Mouse (Mus musculus) gonadal fat pad, adult 2 months (tissue): Measurements from ENCODE around the gene Sppl2c. TPM values are rescaled to one million over a fixed set of nuclear protein-coding genes. Genes with fewer than 3 reads are reported as not detected.

Experiments
- DNase-seq: peaks from one replicate; pipeline ENCODE4 v3.0.0-alpha.2; 2012; ENCODE audit warnings: low read depth
- polyA plus RNA-seq: library from polyadenylated mRNA; depleted of rRNA; stranded (reverse); fragments of >200 nt; gene quantifications from 2 replicates; pipeline ENCODE4 v1.2.3, GENCODE M21; 2012; rRNA removed

The Sppl2c gene
- polyA plus RNA-seq, 1 experiment: 2.0 TPM

- DNase-seq: no peak
Measured at GRCm38 (mm10) chr11:104237958-104238747, 52.0 kb downstream of the Sppl2c start.

Other genes with a start within 250 kb of the Sppl2c start
- gene Nsf, start 232.3 kb upstream of the Sppl2c start, polyA plus RNA-seq: 38.8 and 42.2 TPM in 2 replicates
- 18.3 and 22.0 TPM in 2 replicates for gene Arf2, start 219.6 kb upstream of the Sppl2c start, polyA plus RNA-seq
- gene Crhr1, start 53.5 kb upstream of the Sppl2c start, polyA plus RNA-seq: 0.08 and 0.13 TPM in 2 replicates
- gene Mapt, start 45.1 kb downstream of the Sppl2c start, polyA plus RNA-seq: 4.1 and 6.9 TPM in 2 replicates